Mouse (Mus musculus) spleen, adult 12 weeks (tissue): ENCODE measurements around the gene BC035044.
A peak's percentile ranks its signal among the peaks of the same experiment; 100 is the strongest.
"Not testable (repeated sequence)": the region's sequence is repeated elsewhere in the genome, so short reads cannot be mapped to it uniquely, and the experiment has no call there.

Experiments
- DNase-seq: peaks from one replicate; pipeline ENCODE4 v3.0.0; 2022; ENCODE audit warnings: low spot score

Gene BC035044

GRCm38 (mm10) chr6:128833046-128833445, 57.9 kb downstream of the BC035044 start:
- no peak for DNase-seq

GRCm38 (mm10) chr6:128829837-128830236, 61.1 kb downstream of the BC035044 start:
- no peak for DNase-seq

- DNase-seq: no peak
Measured at GRCm38 (mm10) chr6:128826781-128827180, 64.1 kb downstream of the BC035044 start.

GRCm38 (mm10) chr6:128826132-128826531, 64.8 kb downstream of the BC035044 start, which contains the start of the genes Gm44511 and Klrb1b:
TSS of gene Gm44511 (minus strand) at chr6:128826315.
TSS of gene Klrb1b (minus strand) at chr6:128826331.
- DNase-seq: no peak

GRCm38 (mm10) chr6:128818083-128818802, 72.7 kb downstream of the BC035044 start:
- no peak for DNase-seq

GRCm38 (mm10) chr6:128808532-128808931, 82.4 kb downstream of the BC035044 start:
- no peak for DNase-seq

GRCm38 (mm10) chr6:128807021-128807420, 83.9 kb downstream of the BC035044 start:
- DNase-seq: no peak

- peak; percentile 34 for DNase-seq
Measured at GRCm38 (mm10) chr6:128804823-128805640, 85.9 kb downstream of the BC035044 start.

GRCm38 (mm10) chr6:128802999-128803857, 87.7 kb downstream of the BC035044 start:
- DNase-seq: peak; percentile 96

- DNase-seq: no peak
Measured at GRCm38 (mm10) chr6:128802557-128802956, 88.4 kb downstream of the BC035044 start.

GRCm38 (mm10) chr6:128800696-128801095, 90.2 kb downstream of the BC035044 start:
- not testable (repeated sequence) for DNase-seq

GRCm38 (mm10) chr6:128799896-128800270, 91.0 kb downstream of the BC035044 start:
- DNase-seq: no peak

- peak; percentile 92 for DNase-seq
Measured at GRCm38 (mm10) chr6:128799144-128799895, 91.6 kb downstream of the BC035044 start.
